Mouse (Mus musculus) CH12.LX (cell line): ENCODE data around the gene Dnah1.

Experiments
- HCFC1 ChIP-seq: IDR thresholded peaks from 2 replicates; pipeline ENCODE4 v1.6.1; 2012; ENCODE audit warnings: low read depth, mild to moderate bottlenecking, inconsistent platforms, low read length, improper control_type of control experiment
- MAFK ChIP-seq: IDR thresholded peaks from 2 replicates; pipeline ENCODE4 v1.6.1; 2011; ENCODE audit warnings: low read length, improper control_type of control experiment; ENCODE audit not compliant: insufficient replicate concordance
- SMC3 ChIP-seq: IDR thresholded peaks from 2 replicates; pipeline ENCODE4 v1.6.1; 2011; ENCODE audit warnings: low read depth, low read length, improper control_type of control experiment

DNA sequence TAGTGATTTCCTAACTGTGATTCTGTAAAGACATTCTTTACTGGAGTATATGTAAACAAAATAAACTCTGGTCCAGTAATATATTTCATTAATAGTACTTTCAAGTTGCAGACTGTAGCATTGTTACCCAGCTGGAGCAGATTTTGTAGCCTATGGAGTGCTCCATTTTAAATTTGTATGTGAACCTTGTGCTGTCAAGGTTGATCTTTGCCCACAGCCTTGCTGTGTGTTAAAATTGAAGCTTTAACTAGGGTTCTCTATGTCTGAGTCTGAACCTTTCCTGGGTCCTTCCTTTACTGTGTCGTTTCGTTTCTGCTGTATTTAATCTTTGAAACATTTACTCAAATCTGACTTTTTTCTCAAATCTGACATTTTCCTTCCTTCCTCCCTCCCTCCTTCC is 38.5 kb upstream of the Dnah1 start:
- TF ChIP-seq SMC3 (no peak), MAFK (no peak), HCFC1 (no peak)
